Mouse (Mus musculus) heart, embryonic 16.5 days (tissue): ENCODE results near the gene Sestd1. TPM values are rescaled to one million over a fixed set of nuclear protein-coding genes. Genes with fewer than 3 reads are reported as not detected.
A peak's percentile ranks its signal among the peaks of the same experiment; 100 is the strongest.

Source experiments
- ATAC-seq: fragments of 200-750 bp; cut with Nextera tagmentation; replicated peaks from 2 replicates; pipeline ENCODE4 v1.8.0; 2017; ENCODE audit warnings: moderate number of reproducible peaks; ENCODE audit not compliant: insufficient read depth, low FRiP score; ENCODE audit errors: extremely low read depth
- H3K27ac ChIP-seq: fragments of 300-500 bp; sonication (generic); 2 replicates; pipeline ENCODE4 v1.5.1; 2014; ENCODE audit warnings: mild to moderate bottlenecking, low read length, control low read depth, moderate library complexity
- H3K27me3 ChIP-seq: fragments of 300-500 bp; sonication (generic); 2 replicates; pipeline ENCODE4 v1.6.1; 2014; ENCODE audit warnings: low read length, mixed read lengths; ENCODE audit not compliant: control insufficient read depth, insufficient read depth
- H3K36me3 ChIP-seq: fragments of 300-500 bp; sonication (generic); 2 replicates; pipeline ENCODE4 v1.6.1; 2014; ENCODE audit not compliant: control insufficient read depth, insufficient read depth
- H3K4me1 ChIP-seq: fragments of 300-500 bp; sonication (generic); 2 replicates; pipeline ENCODE4 v1.6.1; 2014; ENCODE audit warnings: low read length, mixed read lengths; ENCODE audit not compliant: control insufficient read depth, insufficient read depth
- H3K4me2 ChIP-seq: fragments of 300-500 bp; sonication (generic); 2 replicates; pipeline ENCODE4 v1.6.1; 2014; ENCODE audit warnings: low read depth, mild to moderate bottlenecking, control low read depth, low read length
- H3K4me3 ChIP-seq: fragments of 300-500 bp; sonication (generic); 2 replicates; pipeline ENCODE4 v1.5.1; 2014; ENCODE audit warnings: mild to moderate bottlenecking, control low read depth, low read length
- H3K9ac ChIP-seq: fragments of 300-500 bp; sonication (generic); 2 replicates; pipeline ENCODE4 v1.6.1; 2014; ENCODE audit warnings: low read length, control low read depth
- H3K9me3 ChIP-seq: fragments of 300-500 bp; sonication (generic); replicated peaks from 2 replicates; pipeline ENCODE4 v1.6.1; 2016; ENCODE audit warnings: low read length; ENCODE audit not compliant: control insufficient read depth
- WGBS: fragments of 180-500 bp; shearing (Covaris S2); extraction: QIAGEN DNeasy Blood & Tissue Kit; methylation state at CpG from one replicate; pipeline ENCODE4 v1.1.7; 2014; 5-methylcytosine and 5-hydroxymethylcytosine counted together
- polyA plus RNA-seq: library from polyadenylated mRNA; unstranded; fragments of >200 nt; fragmentation: Nextera tagmentation; extraction: Ambion mirVana; gene quantifications from 2 replicates; pipeline ENCODE4 v1.2.1, GENCODE M21; 2015

The Sestd1 gene
- polyA plus RNA-seq, 1 experiment from 2014 or later = 10.3 TPM

DNA sequence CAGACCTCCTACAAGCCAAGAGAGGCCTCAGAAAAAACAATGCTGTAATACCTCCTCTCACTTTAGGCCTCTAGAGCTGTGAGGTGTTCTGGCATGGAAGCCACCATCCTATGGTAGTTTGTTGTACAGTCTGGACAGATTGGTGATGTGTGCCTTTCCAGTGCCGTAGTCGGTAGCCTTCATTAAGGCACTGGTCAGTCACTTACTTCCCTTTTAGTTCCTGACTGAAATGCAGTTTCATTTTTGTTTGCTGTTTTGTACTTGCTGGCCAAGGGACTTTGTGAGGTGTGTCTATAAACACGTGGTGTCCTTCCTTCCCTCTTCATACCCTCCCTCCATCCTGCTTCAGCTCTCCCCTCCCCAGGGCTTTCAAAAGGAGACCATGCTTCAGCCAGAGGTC, 24.1 kb upstream of the Sestd1 start:
- 67% methylated on average over 3 of the region's 3 CpGs for WGBS
- Histone ChIP-seq H3K4me3 (no peak overlapping the region), H3K9me3 (no peaks in the 10 kb centered on the region), H3K27me3 (no peaks in the 10 kb centered on the region), H3K4me1 (peaks cover 8% of the 10 kb centered on the region), H3K36me3 (no peaks in the 10 kb centered on the region), H3K4me2 (no peak overlapping the region), H3K9ac (no peak overlapping the region), H3K27ac (no peak overlapping the region)
- ATAC-seq = no peak

DNA sequence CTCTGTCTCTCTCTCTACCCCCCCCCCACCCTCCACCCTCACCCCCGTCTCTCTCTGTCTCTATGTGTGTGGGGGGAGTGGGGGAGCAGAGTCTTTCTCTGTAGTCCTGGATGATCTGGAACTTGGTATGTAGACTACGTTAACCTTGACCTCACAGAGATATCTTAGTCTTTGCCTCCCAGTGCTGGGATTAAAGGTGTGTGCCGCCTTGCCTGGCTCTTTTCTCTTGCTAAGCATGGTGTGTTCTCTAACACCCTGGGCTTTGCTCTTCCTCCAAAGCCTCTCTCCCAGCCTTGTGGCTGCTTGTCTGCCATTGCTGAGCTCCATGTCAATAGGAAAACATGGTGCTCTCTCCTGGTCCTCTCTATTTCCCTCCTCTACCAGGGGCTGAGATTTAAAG, 23.3 kb upstream of the Sestd1 start:
- H3K27me3 ChIP-seq = no peaks in the 10 kb centered on the region
- no peak for ATAC-seq
- H3K9ac ChIP-seq = no peak overlapping the region
- 77% methylated on average over 3 of the region's 3 CpGs for WGBS
- H3K4me3 ChIP-seq = no peak overlapping the region
- H3K4me2 ChIP-seq = no peak overlapping the region
- no peaks in the 10 kb centered on the region for H3K9me3 ChIP-seq
- no peak overlapping the region for H3K27ac ChIP-seq
- H3K4me1 ChIP-seq = peaks cover 8% of the 10 kb centered on the region
- no peaks in the 10 kb centered on the region for H3K36me3 ChIP-seq

DNA sequence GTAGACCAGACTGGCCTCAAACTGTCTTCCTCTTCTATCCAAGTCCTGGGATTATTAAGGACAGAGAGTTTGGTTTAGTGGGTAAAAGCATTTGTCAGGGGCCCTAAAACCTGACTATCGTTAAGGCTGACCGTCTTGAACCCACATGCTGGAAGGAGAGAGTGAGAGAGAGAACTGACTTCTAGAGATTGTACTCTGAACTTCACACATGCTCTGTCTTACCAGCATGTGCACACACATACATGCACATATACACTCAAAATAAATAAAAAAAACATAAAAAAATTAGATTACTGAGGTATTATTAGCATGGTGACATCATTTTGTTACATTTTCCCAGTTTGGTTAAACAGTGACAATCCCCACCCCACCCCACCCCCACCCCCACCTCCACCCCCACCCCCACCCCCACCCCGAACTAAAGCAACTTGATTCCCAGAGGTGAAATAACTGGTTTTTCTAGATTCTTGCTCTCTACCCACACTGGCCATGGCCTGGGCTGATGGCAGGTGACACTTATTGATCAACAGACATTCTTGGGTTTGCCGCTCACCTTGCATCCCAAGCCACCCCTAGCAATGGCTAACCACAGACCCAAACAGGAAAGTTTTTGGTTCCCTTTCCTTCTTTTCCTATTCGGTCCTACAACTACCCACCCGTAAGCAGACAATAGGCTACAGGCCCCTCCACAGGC, 22.4 kb upstream of the Sestd1 start:
- 79% methylated on average over 6 of the region's 6 CpGs for WGBS
- H3K9me3 ChIP-seq = no peaks in the 10 kb centered on the region
- no peaks in the 10 kb centered on the region for H3K27me3 ChIP-seq
- no peak overlapping the region for H3K4me3 ChIP-seq
- ATAC-seq = no peak
- peaks cover 3% of the 10 kb centered on the region for H3K4me1 ChIP-seq
- H3K9ac ChIP-seq = no peak overlapping the region
- no peaks in the 10 kb centered on the region for H3K36me3 ChIP-seq
- no peak overlapping the region for H3K4me2 ChIP-seq
- no peak overlapping the region for H3K27ac ChIP-seq

DNA sequence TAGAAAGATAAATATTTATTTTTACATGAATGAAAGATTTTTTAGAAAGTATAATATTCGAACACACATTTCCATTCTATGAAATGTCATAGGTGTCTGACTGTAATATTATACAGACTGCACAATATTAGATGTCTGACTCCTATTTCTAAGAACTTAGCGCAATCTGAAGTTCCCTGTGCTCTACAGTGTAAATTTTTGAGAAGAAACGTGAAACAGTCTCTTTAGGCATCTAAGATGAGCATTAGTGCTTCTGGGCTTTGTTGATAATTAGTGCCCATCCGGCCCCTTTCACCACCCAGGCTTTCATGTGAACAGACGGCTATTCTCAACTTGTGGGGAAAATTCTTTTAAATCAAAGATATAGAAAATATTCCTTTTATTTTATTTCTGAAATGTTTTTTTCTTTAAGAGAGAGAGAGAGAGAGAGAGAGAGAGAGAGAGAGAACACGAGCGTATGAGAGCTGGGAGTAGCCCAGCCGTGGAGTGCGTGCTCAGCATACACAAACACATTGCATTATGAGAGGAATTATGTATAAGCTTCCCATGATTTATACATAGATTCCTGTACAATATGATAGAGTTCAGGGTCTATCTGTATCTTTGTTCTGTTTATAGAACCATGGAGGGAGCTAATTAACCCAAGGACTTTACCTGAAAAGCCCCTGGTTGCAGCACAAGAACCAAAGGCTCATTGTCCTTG, 21.4 kb upstream of the Sestd1 start:
- Histone ChIP-seq H3K4me3 (no peak overlapping the region), H3K4me2 (no peak overlapping the region), H3K27me3 (no peaks in the 10 kb centered on the region), H3K36me3 (no peaks in the 10 kb centered on the region), H3K9ac (no peak overlapping the region), H3K4me1 (peaks cover 2% of the 10 kb centered on the region; the same call in 1 of the 2 replicates), H3K27ac (no peak overlapping the region), H3K9me3 (no peaks in the 10 kb centered on the region)
- WGBS = 72% methylated on average over 9 of the region's 9 CpGs
- ATAC-seq = no peak

DNA sequence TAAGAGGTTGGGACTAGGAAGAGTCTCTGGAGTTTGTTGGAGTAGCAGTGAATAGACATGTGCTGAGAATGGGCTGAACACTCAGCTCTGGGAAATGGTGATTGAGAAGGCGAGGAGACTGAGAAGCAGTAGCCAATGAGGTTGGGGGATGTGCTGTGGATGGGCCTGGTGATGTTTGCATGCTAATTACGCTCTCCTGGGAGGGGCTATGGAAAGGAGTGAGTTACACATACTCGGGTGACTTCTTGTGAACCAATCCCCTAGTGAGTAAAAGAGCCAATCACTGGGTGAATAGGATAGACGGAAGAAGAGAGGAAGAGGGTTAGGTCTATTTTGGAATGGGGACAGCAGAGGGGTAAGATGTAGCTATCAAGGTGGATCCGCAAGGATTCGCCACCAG, 9.3 kb upstream of the Sestd1 start:
- 69% methylated on average over 6 of the region's 6 CpGs for WGBS
- Histone ChIP-seq H3K4me3 (no peak overlapping the region), H3K27ac (no peak overlapping the region), H3K9ac (no peak overlapping the region), H3K36me3 (no peaks in the 10 kb centered on the region), H3K27me3 (no peaks in the 10 kb centered on the region), H3K4me1 (no peaks in the 10 kb centered on the region), H3K9me3 (no peaks in the 10 kb centered on the region), H3K4me2 (no peak overlapping the region)
- no peak for ATAC-seq

DNA sequence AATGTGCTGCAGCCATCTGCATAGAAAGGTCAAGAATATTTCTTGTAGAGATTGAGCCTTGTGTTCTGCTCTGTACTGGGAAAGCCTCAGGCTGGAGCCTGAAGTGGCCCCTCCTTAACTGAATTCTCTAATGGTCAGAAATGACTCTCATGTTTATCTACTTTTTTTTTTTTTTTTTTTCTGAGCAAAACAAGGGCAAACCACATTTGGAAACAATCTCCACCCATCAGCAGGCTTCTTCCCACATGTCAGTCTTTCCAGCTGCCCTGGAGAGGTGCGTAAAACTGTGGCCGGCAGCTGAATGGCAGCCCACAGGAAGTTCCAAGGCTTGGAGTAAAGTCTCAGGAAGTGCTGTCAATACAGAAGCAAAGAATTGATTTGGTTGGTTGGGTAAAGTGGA, 6.4 kb upstream of the Sestd1 start:
- ATAC-seq = no peak
- WGBS = 47% methylated on average over 2 of the region's 2 CpGs

DNA sequence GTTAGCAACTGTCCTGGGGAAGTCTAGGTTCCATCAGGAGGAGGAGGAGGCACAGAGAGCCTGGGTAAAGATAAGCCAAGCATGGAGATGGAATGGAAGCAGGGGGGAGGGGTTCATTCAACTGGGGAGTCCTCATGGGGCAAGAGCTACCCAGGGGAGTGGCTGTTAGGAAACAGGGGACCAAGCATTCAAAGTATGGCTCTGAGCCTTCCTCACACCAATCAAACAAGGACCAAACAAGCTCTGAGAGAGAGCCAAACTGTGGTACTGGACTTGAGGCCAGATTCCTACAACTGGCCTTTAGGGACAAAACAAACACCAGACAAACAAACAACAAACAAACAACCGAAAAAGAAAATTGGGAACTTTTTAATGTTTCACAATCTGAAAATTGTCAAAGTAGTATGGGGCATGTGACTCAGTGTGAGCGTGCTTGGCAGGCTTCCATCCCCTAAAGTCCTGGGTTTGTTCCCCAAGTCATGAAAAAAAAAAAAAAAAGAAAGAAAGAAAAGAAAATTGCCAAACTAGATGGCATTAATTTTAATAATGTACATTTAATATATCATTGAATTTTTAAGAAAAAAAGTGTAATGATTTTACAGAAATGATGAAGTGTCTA, 4.0 kb upstream of the Sestd1 start:
- Histone ChIP-seq H3K9me3 (no peaks in the 10 kb centered on the region), H3K4me2 (no peak overlapping the region), H3K27ac (no peak overlapping the region), H3K9ac (no peak overlapping the region), H3K27me3 (no peaks in the 10 kb centered on the region), H3K36me3 (no peaks in the 10 kb centered on the region), H3K4me1 (0 out of 2 replicates have a peak, but pooled peaks cover 3% of the 10 kb centered on the region), H3K4me3 (no peak overlapping the region)
- WGBS = 75% methylated on average over 2 of the region's 2 CpGs
- ATAC-seq = no peak

More for the DNA sequence above, 6.4 kb upstream of the Sestd1 start:
- Histone ChIP-seq H3K9me3 (no peaks in the 10 kb centered on the region), H3K4me2 (no peak overlapping the region), H3K4me1 (no peaks in the 10 kb centered on the region), H3K27me3 (no peaks in the 10 kb centered on the region), H3K36me3 (no peaks in the 10 kb centered on the region), H3K27ac (no peak overlapping the region), H3K4me3 (no peak overlapping the region), H3K9ac (no peak overlapping the region)

DNA sequence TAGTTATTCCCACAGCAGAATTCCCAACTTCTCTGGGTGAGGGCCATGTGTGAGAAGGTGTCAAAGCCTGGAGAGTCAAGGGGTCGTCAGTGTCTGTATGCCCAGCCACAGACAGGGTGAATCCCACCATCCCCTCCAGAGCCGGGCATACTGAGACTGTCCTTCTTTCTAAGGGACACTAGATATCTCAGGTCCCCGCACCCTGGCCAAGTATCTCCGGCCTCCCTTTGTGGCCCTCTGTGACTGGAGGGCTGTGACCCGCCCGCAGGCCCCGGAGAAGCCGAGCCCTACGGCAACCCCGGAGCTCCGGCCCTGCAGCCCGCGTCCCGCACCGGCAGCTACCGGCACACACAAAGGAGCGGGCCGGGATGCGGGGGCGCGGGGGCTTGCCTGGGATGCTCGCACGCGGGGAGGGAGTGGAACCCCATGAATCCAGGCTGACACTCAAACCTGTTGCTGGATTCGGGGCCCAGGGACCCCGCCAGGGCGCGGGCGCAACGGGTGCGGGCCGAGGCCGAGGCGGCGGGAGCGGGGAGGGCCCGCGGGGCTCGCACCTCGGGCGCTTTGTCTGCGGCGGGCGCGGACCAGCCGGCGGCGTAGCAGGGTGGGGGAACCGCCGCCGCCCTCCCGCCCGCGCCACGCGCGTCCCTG, 406 bp downstream of the Sestd1 start:
- H3K4me2 ChIP-seq = peak overlapping the region; percentile 99
- no peaks in the 10 kb centered on the region for H3K27me3 ChIP-seq
- peak overlapping the region; percentile 75 for H3K27ac ChIP-seq
- peak overlapping the region; percentile 91 for H3K4me3 ChIP-seq
- peak overlapping the region; percentile 96 for H3K9ac ChIP-seq
- peak; percentile 14; the same call in 1 of the 2 replicates for ATAC-seq
- WGBS = under 1% methylated on average over 48 of the region's 57 CpGs
- H3K36me3 ChIP-seq = no peaks in the 10 kb centered on the region
- no peaks in the 10 kb centered on the region for H3K9me3 ChIP-seq
- peaks cover 8% of the 10 kb centered on the region for H3K4me1 ChIP-seq

DNA sequence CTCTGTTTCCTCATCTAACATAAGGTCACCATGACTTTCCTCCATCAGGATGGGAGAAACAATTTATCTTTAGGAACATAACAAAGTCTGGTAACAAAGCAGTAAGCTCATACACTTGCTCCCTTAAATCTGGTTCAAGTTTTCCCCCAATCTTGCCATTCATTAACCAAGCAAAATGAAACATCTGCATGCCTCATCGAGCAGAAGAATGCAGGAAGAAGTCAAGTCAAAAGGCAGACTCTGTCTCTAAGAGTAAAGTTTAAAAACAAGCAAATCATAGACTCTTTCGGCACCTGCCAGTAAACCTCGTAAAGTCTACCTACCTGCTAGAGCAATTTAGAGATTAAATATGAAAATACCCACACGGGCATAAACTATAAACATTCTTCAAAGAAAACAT, 3.1 kb downstream of the Sestd1 start:
- Histone ChIP-seq H3K9me3 (no peaks in the 10 kb centered on the region), H3K36me3 (no peaks in the 10 kb centered on the region), H3K4me2 (no peak overlapping the region), H3K9ac (no peak overlapping the region), H3K4me1 (peaks cover 14% of the 10 kb centered on the region), H3K27ac (no peak overlapping the region), H3K4me3 (no peak overlapping the region), H3K27me3 (no peaks in the 10 kb centered on the region)
- WGBS = 84% methylated on average over 4 of the region's 4 CpGs
- ATAC-seq = no peak
